Mouse (Mus musculus) layer of hippocampus, adult 9-10 months (tissue): ENCODE measurements around the gene Akap13.
"Not testable (repeated sequence)": the region's sequence is repeated elsewhere in the genome, so short reads cannot be mapped to it uniquely, and the experiment has no call there.

Experiments used
- DNase-seq: peaks from one replicate; pipeline ENCODE4 v3.0.0; 2022; ENCODE audit warnings: low spot score

The Akap13 gene

GRCm38 (mm10) chr7:75760661-75761319 is 305.5 kb downstream of the Akap13 start:
- not testable (repeated sequence) for DNase-seq

GRCm38 (mm10) chr7:75762225-75762624 is 306.9 kb downstream of the Akap13 start:
- not testable (repeated sequence) for DNase-seq

- DNase-seq = not testable (repeated sequence)
Observed at GRCm38 (mm10) chr7:75767080-75767769, 311.9 kb downstream of the Akap13 start.

- DNase-seq = no peak
Observed at GRCm38 (mm10) chr7:75768169-75768568, 312.8 kb downstream of the Akap13 start.

GRCm38 (mm10) chr7:75769909-75770308 is 314.6 kb downstream of the Akap13 start:
- no peak for DNase-seq

GRCm38 (mm10) chr7:75774095-75775078 is 319.1 kb downstream of the Akap13 start:
- not testable (repeated sequence) for DNase-seq

DNA sequence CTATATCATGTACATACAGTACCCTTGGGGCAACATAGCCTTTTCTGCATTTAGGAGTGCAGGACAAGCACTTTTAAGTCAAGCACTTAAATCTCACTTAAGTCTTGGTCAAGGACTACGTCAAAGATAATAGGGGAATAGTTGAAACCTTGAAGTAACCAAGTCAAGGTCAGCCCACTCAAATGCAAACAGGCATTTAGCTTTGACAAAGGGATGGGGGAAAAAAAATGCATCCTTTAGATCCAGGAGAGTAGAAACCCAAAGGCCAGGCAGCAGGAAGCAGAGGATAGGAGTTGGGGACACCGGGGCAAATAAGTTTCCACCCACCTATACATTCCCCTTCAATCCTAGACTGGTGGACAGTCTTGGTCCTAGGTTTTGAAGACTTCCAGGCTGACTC is 322.7 kb downstream of the Akap13 start:
- no peak for DNase-seq

DNA sequence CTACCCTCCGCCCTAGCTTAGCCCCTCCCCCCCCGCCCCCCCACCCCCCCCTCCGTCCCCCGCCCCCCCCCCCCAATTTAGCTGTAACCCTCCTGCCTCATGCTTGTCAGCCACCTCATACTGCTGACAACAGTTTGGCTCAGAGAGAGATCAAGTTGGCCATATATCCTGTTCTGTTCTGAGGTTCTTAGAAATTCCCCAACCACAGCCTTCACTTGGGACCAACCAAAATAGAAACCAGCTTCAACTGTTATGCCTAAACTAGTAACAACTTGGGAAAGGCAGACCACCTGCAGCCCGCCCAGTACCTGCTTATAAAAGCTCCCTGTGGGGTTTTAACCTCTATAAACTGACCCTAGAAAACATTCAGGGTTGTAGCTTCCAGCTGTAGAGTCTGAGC is 325.5 kb downstream of the Akap13 start:
- no peak for DNase-seq

GRCm38 (mm10) chr7:75781298-75781947 is 326.1 kb downstream of the Akap13 start:
- DNase-seq = no peak

DNA sequence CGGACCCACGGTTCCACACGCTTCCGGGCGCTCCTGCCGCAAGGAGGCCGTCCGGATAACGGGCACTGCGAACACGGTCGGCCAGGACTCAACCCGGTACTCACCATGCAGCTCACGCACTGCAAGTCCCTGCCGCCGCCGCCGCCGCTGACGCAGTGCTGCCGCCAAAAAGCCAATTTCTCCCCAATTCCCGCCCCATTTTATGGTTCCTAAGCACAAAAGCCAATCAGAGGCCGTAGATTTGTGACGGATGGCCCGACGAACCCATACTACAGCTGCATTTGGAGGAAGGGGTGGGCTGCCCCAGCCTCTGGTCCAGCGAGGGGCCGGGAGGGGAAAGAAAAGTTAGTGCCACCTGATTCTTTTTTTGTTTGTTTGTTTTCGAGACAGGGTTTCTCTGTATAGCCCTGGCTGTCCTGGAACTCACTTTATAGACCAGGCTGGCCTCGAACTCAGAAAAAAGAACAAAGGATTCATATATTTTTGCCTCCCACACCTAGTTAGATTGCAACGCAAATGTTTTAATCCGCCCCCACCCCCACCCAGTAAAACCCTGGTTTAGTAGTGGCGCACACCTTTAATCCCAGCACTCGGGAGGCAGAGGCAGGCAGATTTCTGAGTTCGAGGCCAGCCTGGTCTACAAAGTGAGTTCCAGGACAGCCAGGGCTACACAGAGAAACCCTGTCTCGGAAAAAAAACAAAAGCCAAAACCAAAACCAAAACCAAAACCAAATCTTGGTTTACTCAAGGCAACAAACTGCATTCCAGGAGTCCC is 326.8 kb downstream of the Akap13 start:
- DNase-seq = peak; percentile 83

- DNase-seq = no peak
Observed at GRCm38 (mm10) chr7:75782723-75783011, 327.3 kb downstream of the Akap13 start.

DNA sequence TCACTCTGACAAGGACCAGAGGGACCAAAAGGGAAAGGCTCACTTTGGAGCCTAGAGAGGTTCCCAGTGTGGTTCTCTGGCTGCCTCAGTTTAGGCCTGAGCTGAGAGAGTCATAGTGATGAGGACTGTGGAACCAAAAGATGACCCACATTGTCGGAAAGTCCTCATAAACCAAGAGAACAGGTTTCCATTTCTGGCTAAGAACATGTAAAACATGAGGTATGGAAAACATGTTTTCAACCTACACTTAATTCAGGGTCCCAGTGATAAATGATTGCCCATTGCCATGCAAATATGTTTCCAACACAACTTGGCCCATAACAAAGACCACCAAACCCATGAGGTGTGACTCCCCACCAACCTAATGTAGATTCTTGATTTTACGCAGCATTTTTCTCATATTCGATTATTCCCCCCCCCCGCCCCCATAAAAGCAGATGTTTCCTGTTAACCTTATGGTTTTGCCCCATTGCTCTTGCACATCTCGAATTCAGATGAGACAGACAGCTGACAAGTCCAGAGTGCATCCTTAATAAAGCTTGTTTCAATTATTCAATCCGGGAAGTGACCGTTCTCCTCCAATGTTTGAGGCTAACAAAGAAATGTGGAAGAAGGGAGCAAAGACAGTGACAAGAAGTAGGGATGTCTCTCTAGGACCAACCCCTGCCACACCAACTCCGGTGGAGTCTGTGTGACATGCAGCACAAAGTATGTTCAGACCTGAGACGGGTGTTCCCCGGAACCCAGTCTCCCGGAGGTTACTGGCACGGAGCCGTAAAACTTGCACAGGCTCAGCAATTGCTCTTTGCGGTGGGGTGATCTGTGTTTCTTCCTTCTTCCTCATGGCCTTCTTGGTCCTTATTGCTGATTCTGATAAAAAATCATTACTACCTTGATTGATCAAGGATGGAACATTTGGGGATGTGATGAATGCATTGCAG is 330.3 kb downstream of the Akap13 start:
- DNase-seq = no peak

- no peak for DNase-seq
Observed at GRCm38 (mm10) chr7:75786812-75787211, 331.5 kb downstream of the Akap13 start.

DNA sequence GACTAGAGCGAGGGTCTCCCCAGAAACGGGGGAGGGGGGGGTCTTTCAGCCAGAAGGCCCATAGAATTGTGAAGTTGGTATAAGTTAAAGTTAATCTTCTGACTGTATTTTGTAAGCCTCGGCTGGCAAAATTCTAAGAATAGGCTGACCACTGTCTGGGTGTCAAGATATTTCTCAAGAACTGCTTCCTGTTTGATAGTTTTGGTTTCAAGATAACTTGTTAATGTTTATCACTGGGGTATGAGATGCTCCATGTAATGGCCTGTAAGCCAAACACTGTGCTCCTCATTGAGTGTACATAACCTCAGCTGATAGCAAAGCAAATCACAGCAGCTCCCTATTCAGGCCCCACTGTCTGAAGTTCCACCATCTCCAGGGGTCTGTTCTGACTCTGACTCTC is 332.0 kb downstream of the Akap13 start:
- no peak for DNase-seq

GRCm38 (mm10) chr7:75788069-75788800 is 332.9 kb downstream of the Akap13 start:
- not testable (repeated sequence) for DNase-seq

DNA sequence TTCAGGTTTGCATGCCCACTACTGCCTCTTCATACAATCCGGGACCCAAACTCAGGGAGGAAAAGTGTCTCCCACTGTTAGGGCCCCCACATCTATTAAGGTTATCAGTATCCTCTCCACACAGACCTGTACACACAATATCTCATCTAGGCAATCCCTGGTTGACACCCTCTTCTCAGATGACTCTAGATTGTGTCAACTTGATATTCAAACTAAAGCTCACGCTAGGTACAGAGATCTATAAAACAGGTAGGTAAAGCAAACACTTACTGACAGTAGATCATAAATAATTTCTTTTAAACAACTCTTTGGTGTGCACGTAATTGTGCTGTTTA is 333.4 kb downstream of the Akap13 start:
- DNase-seq = not testable (repeated sequence)

DNA sequence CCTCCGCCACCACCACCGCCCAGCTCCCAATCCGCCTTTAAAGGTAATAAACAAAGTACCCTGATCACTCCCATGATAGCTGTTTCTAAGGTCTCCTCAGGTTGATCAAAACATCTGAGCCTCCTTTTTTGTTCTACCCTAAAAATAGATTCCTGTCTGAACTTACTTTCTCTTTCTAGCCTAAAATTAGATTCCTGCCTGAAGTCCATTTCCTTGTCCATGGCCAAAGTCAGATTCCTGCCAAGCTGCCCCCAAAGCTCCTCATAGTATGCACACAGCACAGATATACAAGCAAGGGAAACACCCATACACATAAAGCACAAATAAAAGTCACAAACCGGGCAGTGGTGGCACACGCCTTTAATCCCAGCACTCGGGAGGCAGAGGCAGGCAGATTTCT is 334.4 kb downstream of the Akap13 start:
- no peak for DNase-seq

DNA sequence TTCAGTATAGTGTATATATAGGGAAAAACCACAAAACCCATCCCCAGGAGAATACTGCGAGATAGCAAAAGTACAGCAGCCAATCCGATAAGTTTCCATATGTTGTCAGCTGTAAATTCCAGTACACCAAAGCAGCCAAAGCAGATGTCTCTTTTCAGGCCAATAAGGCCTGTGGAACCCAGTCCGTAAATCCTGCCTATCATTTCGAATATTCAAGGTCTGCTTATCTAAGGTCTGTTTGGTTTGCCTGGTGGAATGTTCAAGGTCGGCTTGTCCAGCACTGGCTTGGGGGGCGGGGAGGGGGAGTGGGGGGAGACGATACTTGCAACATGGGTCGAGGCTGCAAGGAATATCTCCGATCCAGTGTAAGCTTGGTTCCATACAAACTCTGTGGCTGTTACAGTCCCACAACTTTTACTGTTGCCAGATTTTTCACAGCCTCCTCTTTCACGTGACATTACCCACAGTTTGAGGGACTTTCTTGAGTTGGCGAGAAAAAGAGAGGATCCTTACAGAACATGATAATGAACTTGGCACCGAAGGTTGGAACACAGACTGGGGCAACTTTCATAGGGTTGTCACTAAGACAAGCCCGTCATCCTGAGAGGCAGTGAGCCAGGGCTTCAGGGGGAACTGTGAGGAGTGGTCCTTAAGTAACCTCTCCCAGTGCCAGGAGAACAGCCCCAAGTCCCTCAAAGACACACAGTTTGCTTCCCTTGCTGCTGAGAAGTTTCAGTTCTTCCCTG is 335.9 kb downstream of the Akap13 start:
- not testable (repeated sequence) for DNase-seq

GRCm38 (mm10) chr7:75793091-75793490 is 337.8 kb downstream of the Akap13 start:
- DNase-seq = no peak
